Mouse (Mus musculus) layer of hippocampus, postnatal 36 days (tissue): ENCODE measurements around the gene Arhgap1. TPM values are rescaled to one million over a fixed set of nuclear protein-coding genes. Genes with fewer than 3 reads are reported as not detected.
A peak's percentile ranks its signal among the peaks of the same experiment; 100 is the strongest.

Experiments used
- DNase-seq, 2 experiments: peaks; one replicate each; pipeline ENCODE4 v3.0.0; 2022
- total RNA-seq, 2 experiments: library from RNA; stranded (reverse); gene quantifications; 2 replicates each; pipeline ENCODE4 v1.2.3; 2021

The Arhgap1 gene
- total RNA-seq, 2 experiments from 2014 or later = 55.7 to 65.1 TPM

DNA sequence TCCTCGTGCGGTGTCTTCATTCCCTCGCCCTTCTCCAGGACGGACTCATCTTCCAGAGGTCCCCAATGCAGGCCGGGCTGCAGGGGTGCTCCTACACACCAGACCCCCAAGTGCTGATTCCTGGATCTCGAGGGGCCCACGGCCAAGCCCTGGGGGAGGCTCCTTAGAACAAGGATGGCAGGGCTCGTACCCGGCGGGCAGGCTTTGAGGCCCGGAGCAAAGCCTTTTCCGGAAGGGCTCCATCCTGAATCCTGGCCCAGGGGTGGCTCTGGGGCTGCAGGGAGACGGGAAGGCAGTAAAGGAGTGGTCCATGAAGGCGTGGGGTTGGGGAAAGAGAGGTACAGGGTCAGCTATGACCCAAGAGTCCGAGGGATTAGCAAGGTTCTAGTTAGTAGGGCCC, 508 bp upstream of the Arhgap1 start:
- no peak for DNase-seq

DNA sequence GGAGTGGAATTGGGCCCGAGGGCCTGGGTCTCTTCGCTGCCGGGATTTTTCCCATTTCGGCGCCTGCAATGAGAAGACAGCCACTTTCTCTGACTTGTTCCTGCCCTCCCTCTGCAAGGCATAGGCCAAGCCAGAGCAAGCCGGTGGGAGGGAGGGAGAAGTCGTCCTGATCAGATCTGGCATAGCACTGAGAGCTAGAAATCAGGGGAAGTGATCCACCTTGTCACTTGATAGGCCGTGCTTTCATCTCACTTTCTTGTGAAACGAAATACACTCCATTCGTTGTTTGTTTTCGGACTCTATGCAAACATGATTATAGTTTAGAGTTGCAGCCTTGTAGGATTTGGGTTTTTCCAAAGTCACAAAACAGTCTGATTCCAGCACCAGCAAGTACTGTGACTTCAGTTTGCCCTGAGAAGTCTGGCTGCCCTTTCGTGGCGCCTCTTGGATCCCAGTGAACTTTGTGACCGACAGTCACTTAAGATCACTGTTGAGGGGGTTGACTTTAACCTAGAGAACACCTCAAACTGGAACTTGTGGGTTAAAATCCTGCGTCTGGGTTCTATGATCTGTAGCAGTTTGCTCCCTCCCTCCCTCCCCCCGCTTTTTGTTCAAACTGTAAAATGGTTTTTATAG, 818 bp downstream of the Arhgap1 start:
- DNase-seq = no peak

DNA sequence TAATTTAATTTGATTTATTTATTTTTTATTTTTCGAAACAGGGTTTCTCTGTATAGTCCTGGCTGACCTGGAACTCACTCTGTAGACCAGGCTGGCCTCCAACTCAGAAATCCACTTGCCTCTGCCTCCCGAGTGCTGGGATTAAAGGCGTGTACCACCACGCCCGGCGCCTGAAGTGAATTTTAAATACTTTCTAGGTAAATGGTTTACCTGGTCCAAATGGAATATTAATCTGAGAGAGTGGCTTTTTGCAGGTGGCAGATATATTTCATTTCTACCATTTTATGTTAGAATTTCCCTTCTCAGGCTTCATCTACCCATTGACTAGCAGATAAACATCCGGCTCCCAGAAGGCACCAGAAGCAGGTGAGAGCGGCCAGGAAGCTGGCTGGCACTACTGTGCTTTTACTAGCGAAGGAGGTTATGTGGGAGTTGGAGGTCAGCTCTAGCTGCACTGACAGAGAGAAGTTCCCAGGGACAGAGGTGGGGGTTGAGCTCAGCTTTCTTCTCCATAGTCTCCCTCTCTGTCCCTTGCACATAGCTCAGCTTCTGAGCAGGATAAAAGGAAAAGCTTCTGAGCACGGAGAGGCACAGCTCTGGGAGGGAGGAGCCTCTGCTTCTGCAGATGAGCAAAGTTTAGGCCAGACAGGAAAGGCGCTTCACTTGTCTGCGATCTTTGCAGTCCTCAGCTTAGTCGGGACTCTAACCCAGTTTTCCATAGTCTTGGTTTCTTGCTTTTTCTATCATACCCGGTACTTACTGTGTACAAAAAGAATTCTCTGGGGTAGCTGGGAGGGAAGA, 2.0 kb downstream of the Arhgap1 start:
- no peak for DNase-seq

DNA sequence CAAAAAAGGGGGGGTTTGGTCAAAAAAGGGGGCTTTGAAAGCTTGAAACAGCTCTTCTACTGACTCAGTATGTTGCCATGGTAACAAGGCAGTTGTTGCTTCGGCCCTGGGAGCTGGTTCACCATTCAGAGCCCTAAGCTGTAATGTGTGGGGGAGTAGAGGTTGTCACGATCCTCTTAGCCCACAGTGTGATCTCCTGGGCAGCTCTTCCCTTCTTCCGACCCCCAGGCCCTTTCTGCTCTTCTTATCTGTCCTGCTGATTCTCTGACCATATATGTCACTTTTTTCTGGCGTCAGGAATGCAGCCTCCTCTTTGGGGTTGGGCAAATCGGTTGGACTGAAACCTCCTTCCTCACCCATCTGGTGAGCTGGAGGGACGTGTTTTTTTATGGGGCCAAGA, 3.2 kb downstream of the Arhgap1 start:
- DNase-seq = peak in 1 of 2 experiments; percentile 29

DNA sequence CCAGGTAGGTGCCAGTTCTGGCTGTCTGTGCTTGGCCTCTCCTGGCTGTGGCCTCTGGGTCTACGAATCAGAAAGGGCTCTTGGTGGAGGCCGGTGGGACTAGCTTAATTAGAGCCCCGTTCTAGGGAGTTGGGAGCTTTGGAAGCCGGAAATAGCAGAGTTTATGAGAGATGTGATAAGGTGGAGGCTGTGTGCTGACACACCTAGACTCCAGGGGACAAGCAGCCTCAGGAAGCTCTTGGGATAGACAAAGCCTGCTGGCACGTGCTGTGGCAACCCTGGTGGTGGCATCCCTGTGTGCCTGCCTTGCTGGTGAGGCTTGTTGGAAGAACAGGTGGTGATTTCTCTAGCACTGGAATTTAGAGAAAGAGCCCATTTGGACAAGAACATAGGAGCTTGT, 5.7 kb downstream of the Arhgap1 start:
- no peak for DNase-seq

DNA sequence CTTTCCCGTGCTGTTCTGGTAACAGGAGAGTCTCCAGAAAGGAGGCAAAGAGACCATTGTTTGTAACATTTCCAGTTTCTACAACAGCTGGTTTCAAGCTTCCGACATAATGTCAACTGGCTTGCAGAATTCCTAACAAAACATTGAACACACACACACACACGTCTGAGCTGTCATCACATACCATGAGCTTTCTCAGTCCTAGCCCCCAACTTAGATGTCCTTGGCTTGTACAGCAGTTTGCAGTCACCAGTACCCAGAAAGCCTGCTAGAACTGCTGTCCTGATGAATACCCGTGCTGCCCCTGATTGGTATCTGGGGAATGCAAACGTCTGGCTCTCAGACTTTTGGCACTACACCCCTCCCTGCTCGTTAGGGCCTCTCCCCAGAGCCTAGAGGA, 6.2 kb downstream of the Arhgap1 start:
- no peak for DNase-seq

DNA sequence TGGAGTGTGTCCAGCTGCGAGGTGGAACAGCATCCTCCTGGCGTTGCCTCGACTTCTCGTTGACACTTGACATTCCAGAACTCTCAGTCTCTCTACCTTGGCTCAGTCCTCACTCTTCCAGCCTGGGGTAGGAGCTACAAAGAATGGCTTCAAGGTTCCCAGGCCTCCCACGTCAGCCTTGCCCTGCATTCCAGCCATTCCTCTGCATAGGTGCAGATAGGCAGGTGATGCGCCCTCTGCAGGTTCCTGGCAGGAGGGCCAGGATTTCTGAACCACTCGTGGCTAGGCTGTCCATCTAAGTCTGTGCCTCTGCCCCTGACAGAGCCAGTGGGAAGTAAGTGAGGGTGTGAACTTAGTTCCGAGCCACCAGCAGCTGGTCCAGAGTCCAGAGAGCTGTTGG, 7.1 kb downstream of the Arhgap1 start:
- no peak for DNase-seq

DNA sequence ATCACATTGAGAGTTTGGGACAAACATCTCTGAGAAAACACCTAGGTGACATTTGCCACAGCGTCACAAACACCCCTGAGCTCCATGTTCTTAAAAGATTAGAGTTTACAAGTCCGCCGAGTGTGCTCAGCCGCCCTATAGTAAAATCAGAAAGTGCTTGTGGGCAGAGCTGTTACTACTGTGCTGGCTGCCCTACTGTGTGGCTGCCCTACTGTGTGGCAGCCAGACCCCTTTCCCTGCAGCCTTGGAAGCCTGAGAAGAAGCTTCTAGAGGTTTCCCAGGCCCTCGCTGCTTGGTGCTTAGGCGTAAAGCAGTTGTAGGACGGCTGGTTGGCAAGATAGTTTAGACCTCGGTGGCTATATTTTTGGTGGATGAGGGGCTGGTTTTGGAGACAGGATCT, 10.0 kb downstream of the Arhgap1 start:
- no peak for DNase-seq

DNA sequence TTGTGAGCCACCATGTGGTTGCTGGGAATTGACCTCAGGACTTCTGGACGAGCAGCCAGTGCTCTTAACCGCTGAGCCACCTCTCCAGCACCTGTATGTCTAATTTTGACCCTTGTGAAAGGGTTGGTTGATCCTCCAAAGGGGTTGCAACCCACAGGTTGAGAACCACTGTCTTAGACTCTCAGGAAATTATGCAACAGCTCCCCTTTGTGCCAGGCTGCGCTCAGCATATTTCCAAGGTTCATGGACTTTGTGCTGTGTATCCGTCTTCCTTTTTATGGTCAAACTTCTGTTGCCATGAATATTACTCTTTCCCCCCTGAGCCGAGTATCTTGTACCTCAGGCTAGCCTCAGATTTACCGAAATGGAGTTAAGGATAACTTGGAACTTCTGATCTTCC, 11.3 kb downstream of the Arhgap1 start:
- DNase-seq = no peak

DNA sequence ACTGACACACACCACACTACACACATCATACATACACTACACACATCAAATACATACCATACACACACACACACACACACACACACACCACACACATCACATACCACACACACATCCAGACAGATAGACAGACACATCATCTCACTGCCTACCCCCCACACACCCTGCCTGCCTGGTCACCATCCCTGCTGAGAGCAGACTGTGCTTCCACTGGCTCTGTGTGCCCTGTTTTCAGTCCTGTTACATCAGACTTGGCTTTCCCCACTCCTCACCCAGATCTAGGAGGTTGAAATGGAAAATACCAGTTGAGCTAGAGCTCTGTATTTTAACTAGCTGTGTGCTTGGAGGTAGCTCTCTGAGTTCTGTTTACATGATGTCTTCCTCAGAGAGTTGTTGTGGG, 15.1 kb downstream of the Arhgap1 start:
- DNase-seq = no peak

DNA sequence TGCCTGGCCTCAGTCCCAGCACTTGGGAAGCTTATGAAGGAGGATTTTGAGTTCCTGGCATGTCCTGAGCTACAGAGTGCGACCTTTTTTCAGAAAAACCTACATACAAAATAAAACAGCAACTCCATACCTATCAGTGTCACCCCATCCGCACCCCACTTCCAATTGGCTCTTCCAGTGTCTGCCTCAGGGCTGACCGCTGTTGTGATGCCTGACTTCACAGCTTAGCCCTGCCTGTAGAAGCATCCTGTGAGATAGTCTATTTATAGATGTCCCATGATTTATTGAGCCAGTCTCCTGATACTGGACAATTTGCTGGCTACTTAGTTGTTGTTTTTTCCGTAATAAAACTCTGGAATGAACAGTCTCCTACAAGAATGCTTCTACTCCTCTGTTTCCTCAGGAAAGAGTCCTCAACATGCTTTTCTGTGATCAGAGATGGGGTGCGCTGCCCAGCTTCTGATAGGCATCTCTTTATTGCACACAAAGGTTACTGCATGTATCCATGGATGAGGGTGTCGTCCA, 16.8 kb downstream of the Arhgap1 start:
- no peak for DNase-seq

DNA sequence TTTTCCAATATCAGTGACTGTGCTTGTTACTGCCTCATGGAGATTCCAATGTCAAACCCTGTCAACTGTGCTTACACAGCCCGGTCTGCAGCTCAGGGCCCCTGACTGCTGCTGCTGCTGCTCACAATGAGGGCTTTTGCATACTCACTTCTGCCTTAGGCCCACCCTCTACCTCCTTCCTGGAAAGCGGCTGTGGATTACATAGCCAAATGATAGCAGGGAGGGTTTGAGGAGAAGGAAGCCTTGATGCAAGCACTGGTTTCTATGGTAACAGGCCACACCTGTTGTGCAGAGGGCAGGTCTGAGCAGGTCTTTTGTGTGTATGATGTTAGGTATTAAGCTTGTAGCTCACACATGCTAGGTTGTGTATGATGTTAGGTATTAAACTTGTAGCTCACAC, 18.1 kb downstream of the Arhgap1 start:
- no peak for DNase-seq

DNA sequence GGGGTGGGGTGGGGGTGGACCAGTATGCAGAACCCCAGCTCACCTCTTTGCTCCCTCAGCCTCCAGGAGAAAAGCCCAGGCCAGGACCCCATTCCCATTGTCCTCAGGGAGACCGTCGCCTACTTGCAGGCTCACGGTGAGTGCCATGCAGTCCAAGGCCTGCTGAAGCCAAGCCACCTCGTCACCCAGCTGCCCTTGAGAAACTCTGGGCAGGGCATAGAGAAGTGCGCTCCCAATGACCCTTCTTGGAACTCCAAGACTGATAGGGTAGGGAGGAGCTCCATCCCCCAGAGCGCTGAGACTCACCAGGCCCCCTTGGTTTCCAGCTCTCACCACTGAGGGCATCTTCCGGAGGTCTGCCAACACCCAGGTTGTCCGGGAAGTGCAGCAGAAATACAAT, 19.7 kb downstream of the Arhgap1 start:
- no peak for DNase-seq

DNA sequence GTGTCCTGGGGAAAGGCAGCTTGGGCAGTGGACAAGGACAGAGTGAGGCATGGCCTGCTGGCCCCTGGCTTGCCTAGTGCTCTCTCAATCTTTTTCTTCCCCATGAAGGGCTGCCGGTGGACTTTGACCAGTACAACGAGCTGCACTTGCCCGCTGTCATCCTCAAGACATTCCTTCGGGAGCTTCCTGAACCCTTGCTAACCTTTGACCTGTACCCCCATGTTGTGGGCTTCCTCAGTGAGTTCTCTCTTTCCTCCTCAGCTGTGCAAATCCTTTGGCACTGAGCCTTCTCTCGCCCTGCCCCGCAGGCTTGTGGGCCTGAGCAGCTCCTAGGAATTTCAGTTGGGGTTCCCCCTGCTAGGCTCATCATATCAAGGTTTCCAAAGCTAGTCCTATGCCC, 20.4 kb downstream of the Arhgap1 start:
- no peak for DNase-seq

DNA sequence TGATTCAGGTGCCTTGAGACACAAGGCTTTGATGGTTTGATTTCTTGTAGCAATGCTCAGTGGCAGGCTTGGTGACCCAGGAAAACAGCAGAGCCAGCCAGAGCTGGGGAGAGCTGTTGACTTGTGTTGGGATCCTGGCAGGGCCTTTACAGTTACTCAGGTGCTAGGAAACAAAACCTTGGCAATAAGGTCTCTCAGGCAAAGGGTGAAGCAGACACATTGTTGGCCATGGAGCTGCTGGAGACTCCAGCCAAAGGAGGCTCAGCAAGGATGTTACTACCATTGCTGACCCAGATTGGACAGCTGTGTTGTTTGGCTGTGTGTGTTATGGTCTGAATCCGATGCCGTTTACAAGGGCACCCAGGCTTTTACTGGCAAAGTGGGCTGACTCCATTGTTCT, 23.9 kb downstream of the Arhgap1 start:
- DNase-seq = no peak

DNA sequence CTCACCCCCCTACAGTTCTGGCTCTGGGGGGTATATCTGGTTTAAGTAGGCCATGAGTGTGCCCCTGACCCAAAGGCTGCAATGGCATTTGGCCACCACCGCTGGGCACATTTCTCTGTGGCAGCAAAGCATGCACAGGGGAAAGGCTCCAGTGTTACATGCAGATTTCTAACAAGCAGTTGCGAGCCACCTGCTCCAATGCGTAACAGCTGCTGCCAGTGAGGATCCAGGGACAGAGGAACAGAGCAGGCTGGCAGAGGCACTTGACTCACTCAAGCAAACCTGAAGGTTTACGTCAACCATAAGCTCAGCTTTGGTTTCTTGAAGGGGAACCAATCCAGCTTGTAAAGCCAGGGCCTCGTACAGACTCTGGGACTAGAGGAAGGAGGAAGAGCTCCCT, 25.2 kb downstream of the Arhgap1 start:
- peak; percentile 52 to 62 for DNase-seq

DNA sequence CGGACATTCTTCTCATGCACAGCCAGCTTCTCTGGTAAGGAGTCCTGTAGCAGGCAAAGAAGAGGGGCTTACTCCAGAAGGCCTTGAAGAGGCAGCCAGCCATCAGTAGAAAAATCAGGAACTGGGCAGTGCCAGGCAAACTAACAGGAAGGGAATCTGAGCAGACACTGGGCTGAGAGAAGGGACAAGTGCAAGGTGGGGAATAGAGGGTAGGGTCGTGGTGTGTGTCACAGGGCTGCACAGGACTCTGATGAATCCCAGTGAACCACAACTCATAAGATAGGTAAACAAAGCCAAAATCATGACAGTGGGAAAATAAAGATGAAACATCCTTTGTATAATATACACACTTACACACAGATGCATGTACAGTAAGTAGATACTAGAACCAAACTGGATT, 26.8 kb downstream of the Arhgap1 start:
- no peak for DNase-seq

DNA sequence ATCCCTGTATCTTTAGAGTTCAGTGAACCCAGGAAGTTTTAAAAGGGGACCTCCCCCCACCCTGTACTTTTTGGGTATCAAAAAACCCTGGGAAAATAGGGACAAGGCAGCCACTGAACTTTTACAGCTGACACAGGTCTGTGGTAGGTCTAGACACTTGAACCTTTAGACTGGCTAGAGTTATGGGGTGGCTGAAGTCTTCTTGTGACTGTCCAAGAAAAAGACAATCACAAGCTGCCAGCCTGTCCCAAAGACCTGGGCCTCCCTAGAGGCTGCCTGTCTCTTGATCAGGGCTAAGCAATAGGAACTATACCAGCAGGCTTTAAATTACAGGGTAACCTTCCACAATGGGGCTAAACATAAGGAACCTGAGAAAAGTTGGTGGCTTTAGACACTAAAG, 27.3 kb downstream of the Arhgap1 start:
- no peak for DNase-seq

DNA sequence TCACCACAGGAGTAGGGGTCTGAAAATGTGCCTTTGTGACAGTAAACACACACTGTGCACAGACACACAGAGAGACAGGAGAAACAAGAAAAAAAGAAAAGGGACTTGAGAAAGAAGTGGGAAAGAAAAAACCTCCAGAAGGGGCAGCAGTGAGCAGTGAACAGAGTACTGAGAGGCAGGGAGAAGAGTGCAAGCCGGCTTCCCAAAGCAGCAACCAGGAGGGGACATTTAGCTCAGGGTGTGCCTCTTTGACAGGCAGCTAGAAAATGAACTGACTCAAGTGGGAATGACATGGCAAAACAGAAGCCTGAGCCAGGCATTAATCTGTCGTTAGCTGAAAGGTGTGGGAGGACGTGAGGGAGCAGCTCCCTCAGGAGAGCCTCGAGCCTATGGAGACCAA, 33.2 kb downstream of the Arhgap1 start:
- DNase-seq = peak; percentile 29 to 43

DNA sequence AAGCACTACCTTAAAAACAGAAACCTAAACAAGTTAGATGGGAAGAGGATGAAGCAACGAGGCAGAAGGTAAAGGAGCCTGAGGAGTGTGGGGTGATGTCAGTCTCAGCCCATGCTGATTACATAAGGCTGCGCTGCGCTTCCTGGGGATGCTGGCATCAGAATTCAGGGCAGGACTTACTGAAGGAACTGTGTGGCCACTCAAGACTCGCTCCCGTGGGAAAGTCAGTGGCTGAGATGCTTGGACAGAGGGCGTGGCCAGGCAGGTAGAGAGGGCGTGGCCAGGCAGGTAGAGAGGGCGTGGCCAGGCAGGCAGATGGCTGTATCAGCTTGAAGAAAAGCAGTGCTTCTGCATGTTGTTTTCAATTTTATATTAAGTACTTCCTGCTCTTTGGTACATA, 34.3 kb downstream of the Arhgap1 start:
- no peak for DNase-seq

DNA sequence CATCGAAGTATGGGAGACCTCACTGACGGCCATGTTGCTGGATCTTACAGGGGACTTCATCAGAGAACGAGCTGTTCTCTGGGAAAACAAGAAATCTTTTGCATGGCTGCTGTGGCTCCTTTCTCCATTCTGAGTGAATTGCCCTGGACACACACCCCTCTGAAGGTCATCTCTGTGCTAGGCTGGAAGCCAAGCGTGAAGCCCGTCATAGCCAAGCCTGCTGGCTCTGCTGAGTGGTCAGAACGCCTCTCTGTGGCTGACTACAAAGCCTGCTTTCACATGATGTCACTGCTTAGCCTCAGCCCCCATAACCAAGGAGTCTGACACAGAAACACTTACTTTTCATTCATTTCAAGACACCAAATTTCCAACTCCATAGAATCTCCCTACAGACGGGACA, 39.8 kb downstream of the Arhgap1 start:
- DNase-seq = peak; percentile 46 to 60

DNA sequence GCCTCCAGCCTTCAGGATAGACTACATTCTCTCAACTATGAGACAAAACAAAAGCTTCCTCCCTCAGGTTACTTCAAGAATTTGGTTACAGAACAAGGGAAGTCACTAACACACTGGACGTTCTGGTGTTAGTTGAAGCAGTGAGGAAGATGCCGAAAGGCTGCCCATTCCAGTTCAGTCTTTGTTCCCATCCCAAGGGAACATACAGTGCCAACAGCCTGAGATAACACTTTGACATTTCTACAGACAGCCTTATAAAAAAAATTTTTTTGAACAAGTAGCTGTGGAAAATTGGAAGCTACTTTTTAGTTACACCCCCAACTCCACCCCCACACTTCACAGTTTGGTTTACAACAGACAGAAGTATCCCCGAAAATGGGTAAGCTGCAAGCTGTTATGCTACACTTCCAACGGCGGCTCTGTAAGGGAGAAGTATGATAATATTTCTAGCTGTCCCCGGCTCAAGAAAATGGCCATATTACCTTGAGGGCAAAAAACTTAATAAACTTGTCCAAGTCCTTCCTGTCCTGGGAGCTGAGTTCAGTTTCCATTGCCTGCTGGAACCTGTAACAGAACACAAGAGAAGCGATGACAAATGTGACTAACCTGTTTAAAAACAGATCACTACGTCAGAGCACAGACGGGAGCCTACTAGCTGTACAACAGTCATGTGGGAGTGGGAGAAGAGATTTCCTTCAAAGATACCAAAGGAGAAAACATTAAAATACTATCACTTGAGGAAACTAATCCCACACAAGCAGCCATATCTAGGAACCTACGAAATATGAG, 46.0 kb downstream of the Arhgap1 start:
- peak; percentile 21 to 47 for DNase-seq

DNA sequence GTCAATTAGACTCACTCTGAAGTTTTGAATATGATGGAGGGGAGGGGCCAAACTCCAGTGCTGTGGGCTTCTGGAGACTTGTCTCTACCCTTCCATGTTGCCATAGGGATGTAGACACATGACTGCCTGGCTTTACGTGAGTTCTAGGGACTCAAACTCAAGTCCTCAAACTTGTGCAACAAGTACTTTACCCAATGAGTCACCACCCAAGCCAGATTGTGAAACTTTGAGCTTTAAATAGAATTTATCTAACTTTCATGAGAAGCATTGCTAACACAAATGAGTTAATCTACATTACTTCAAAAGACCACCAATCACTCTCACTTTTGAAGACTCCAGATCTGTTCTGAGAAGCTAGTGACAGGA, 46.5 kb downstream of the Arhgap1 start:
- no peak for DNase-seq
